Mouse (Mus musculus) lung, postnatal 4 days (tissue): ENCODE results near the gene Krt42.
A peak's percentile ranks its signal among the peaks of the same experiment; 100 is the strongest.
"Not testable (repeated sequence)": the region's sequence is repeated elsewhere in the genome, so short reads cannot be mapped to it uniquely, and the experiment has no call there.

Source experiments
- DNase-seq, 2 experiments: peaks; one replicate each; pipeline ENCODE4 v3.0.0; 2021

The Krt42 gene

DNA sequence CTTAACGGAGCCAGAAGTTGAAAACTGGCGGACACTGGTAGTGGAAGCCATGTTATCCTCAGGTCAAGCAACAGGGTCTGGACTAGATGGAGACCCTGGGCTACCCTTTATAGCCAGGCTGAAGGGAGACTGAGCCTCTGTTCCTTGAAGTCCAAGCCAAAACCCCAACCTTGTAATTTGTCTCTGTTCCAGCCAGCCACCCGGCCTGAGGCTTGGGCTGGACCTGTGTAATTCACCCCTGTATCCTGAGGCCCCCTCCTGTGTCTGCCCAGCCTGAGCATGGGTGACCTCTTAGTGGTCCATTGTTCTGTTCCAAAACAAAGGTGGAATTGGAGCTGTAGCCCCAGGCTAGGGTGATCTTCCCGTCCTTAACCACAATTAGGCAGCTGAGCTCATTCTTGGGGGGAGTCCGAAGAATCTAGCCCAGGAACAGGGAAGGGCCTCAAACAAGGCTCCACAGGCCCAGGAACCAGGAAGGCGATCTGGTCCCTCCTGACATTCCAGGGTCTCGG lies at the start of gene Krt42:
Krt42 (minus strand) TSS at position 51 of the 512 bp plus-strand sequence.
- no peak for DNase-seq

- DNase-seq, result no peak
These were observed 49.1 kb upstream of the Krt42 start for GRCm38 (mm10) chr11:100318529-100319451.

GRCm38 (mm10) chr11:100317826-100318380 lies 48.2 kb upstream of the Krt42 start:
- no peak for DNase-seq

DNA sequence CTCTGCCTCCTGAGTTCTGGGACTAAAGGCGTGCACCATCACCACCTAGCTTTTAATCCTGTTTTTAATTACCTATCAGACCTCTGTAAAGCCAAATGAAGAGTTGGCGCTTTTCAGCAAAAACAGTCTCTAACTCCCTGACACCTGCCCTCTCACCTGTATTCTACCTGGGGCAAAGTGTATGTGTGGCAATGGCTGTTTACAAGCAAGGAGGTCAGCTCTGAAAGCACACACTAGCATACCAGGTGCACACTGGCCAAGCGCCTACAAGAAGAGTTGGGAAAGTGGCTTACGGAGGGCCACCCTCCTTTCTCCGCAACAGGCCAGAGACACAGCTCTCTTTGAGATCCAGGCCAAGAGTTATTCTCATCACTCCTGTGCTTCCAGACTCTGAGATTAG lies 45.8 kb upstream of the Krt42 start:
- no peak for DNase-seq

- DNase-seq, result no peak
These were observed 43.8 kb upstream of the Krt42 start for GRCm38 (mm10) chr11:100313424-100313823.

DNA sequence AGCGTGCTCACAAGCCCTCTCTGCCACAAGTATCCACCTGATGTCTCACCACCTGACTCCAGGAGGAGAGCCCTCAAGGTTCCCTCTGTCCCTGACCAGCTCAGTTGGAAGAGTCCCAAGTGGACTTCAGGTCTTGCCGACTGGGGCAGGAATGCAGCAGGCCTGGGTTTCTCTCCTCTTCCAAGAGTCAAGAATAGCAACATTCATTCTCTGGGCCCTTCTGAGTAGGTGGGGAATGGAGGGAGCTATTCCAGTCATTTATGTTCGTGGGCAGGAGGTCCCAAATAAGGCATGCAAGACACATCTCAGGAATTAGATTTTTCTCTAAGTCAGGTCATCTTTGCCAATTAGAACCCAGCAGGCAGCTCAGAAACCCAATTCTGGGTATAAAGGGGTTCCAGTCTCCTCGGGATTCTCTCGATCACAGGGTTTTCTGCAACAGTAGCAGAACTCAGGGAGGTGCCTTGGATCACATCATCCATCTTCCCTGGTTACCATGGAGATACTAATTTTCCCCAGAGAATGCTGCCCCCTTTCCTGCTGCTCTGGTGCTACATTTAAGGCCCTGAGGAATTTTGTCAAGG lies 42.5 kb upstream of the Krt42 start:
- DNase-seq, result peak; percentile 48 to 83

DNA sequence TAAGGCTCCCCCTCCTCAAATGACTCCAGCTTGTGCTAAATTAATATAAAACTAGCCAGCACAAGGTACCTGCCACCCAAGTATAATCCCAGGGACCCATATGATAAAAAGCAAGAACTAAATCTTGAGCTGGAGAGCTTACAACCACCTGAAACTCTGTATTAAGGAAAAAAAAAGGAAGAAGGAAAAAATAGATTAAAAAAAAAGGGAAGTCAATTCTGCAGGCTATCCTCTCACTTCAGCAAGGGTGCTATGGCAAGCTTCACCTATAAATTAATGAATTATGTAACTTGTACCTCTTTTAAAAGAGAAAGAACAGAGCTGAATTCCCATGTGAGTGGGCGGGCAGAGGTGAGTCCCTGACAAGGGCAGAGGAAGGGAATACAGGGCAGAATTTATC lies 42.0 kb upstream of the Krt42 start:
- no peak for DNase-seq

DNA sequence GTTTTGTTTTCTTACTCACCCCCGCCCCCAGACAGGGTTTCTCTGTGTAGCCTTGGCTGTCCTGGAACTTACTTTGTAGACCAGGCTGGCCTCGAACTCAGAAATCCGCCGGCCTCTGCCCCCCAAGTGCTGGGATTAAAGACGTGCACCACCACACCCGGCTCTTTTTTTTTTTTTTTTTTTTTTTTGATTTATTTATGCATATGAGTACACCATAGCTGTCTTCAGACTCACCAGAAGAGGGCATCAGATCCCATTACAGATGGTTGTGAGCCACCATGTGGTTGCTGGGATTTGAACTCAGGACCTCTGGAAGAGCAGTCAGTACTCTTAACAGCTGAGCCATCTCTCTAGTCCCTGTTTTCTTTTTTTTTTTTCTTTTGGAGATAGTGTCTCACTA lies 39.0 kb upstream of the Krt42 start:
- DNase-seq, result not testable (repeated sequence)

GRCm38 (mm10) chr11:100307900-100308299 lies 38.2 kb upstream of the Krt42 start:
- no peak for DNase-seq

DNA sequence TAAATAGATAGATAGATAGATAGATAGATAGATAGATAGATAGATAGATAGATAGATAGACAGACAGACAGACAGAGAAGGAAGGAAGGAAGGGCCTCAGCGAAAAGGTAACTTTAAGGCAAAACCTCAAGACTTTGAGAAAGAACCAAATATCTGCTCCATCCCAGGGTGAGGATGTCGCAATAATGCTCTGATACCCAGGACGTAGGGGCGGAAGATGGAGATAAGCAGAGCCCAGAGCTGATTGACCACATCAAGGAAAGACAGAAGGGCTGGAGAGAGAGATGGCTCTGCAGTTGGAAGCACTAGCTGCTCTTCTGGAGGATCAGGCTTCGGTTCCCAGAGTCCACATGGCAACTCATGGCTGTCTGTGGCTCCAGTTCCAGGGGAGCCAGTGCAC lies 31.6 kb upstream of the Krt42 start:
- no peak for DNase-seq

DNA sequence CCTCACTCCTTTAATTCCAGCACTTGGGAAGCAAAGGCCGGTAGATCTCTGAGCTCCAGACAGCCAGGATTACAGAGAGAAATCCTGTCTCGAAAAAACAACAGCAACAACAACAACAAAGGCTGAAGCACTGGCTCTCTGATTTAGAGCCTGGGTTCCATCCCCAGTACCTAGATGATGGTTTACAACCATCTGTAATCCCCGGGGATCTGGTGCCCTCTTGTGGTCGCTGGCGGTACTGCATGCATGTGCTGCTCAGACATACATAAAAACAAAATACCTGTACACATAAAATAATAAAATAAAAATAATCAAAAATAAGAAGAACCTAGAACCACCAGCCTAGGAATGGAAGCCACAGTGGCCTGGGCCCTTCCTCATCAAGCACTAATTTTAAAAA lies 30.6 kb upstream of the Krt42 start:
- DNase-seq, result peak in 1 of 2 experiments; percentile 65

GRCm38 (mm10) chr11:100298274-100299036 lies 28.8 kb upstream of the Krt42 start:
- peak; percentile 77 to 86 for DNase-seq

- peak in 1 of 2 experiments; percentile 17 for DNase-seq
These were observed 28.1 kb upstream of the Krt42 start for GRCm38 (mm10) chr11:100297801-100298200.

- DNase-seq, result peak; percentile 75 to 87
These were observed 25.6 kb upstream of the Krt42 start for GRCm38 (mm10) chr11:100295308-100295707.

- DNase-seq, result no peak
These were observed 23.2 kb upstream of the Krt42 start for GRCm38 (mm10) chr11:100292884-100293283.

DNA sequence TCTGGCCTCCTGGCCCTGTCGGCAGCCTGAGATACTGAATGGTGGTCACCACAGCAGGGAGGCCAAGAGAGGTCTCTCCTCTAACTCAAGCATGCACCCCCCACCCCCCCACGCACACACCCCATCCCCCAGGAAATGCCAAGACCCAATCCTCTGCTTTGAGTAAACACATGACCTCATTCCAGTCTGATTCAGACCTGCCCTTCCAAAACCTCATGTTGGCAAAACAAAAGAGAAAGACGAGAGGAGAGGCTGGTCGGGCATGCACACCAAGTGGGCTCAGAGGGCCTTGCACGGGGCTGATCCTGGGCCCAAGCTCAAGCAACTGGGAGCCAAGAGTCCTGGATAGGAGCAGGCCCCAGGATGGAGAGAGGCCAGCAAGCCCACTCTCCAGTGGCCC lies 20.6 kb upstream of the Krt42 start:
- peak; percentile 31 to 62 for DNase-seq

DNA sequence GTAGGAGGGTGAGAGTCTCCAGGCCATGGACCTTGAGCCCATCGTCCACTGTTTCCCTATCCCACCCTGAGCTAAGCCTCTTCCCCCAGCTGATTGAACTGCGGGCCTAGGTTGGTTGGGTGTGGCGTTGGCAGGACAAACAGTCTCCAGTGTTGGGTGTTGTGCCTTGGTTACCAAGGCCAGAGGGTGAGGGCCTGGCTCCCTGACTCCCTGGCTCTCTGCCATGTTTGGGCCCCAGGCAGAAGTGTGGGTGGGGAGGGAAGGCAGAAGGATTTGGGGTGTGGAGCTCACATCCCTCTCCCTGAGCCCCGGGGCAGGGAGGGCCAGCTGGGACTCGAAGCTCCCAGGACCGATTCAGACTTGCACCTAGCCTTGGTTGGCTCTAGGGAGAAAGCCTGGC lies 19.3 kb upstream of the Krt42 start:
- peak; percentile 72 to 85 for DNase-seq

DNA sequence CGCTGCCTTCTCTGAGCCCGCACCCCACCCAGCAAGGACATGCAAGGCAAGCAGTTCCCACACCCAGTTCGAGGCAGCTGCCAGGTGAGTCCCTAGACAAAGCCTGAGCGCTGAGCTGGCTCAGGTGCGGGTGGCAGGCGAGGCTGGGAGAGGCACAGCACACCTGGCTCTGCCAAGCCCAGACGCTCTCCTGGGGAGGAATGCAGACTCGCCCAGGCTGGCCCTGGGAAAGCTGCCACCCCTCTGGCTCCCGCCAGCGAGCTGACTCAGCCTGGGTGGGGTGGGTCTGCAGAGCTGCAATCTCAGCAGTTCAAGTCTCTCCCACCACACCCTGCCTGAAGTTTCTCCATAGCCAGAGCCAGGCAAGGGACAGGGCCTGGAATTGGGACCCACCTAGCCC lies 17.4 kb upstream of the Krt42 start:
- peak; percentile 65 to 88 for DNase-seq

- DNase-seq, result peak; percentile 10 to 63
These were observed 15.3 kb upstream of the Krt42 start for GRCm38 (mm10) chr11:100284988-100285387.

DNA sequence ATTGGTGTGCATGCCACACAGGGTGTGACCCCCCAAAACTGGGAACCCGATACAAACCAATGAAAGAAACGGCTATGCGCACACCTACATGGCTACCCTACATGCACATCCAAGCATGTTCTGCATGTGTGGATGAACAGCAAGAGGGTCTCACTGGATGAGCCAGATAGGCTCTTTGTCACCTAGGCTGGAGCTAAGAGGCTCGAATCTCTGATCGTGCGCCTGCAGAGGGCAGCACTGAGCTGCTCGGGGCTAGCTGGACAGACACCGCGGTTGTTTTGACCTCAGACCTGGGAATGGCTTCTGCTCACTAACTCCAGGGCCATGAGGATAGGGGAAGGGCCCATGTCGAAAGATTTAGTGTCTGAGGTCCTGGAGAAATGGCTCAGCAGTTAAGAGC lies 12.9 kb upstream of the Krt42 start:
- DNase-seq, result peak; percentile 78 to 86

DNA sequence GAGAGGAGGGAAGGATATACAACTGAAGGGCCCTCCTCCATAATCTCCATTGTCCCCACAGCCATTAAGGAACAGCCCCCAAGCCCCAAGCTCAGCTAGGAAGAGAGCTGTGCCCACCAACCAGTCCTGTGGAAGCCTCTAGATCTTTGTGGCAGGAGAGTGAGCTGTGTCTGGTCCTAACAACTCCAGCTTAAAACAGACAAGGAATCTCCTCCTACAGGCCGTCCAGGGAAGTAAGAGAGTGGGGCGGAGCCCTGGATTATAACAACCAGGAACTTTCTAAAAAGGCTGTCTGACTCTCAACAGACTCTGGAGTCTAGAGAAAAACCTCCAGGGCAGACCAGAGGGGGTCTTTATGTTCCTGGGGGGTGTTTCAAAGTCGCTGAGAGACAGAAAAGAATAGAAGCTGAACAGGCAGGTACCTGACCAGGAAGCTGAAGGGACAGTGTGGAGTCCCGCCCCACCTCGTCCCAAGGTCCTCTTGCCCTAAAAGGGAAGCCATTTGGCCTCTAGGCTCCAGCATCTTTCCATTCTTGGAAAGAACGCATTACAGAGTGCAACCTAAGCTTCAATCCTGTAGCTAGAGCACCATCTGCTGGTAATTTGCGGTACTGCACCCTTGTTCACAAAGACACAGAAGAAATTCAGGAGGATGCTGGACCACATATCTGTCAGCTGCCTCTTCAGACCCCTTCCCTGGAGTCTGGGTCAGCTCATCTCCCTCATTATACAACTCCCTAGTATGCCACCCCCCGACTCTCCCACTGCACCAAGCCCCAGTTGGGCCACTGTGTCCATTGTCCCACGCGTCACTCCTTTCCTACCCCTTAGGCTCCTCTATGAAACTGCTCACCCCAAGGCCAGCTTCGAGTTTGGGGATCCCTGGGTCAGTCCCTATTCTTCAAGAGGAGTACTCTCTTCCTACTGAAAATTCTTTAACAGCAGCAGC lies 12.2 kb upstream of the Krt42 start:
- DNase-seq, result peak in 1 of 2 experiments; percentile 84

DNA sequence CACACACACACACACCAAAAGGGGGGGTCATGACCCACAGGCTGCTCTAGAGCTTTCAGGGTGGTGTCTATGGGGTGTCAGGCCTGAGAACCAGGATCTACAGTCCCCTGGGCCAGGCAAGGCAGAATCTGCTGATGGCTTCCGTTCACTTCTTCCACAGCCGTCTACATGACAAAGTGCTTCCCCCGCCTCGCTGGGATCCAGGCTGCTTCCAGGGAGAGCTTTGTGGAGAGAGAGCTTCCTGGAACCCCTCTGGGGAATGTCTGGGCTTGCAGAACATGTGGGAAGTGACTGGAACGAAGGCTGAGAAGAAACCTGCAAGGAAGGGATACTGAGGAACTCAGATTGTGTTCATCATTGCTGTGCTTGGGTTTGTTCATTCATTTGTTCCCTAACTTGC lies 9.1 kb upstream of the Krt42 start:
- DNase-seq, result no peak
